Mouse (Mus musculus) activated CD4-positive, CD25-positive, alpha-beta regulatory T cell, adult 4 months (primary cell): ENCODE measurements around the gene St6galnac3. TPM values are rescaled to one million over a fixed set of nuclear protein-coding genes. Genes with fewer than 3 reads are reported as not detected.

Experiments used
- ATAC-seq: one replicate; pipeline ENCODE4 v1.8.0; 2017
- polyA plus RNA-seq, 2 experiments: library from polyadenylated mRNA; unstranded; fragments of 100-300 nt; shearing (Covaris generic); gene quantifications; one replicate each; pipeline ENCODE4 v1.2.1; 2017

Gene St6galnac3
- polyA plus RNA-seq, 2 experiments from 2014 or later = 29.1 to 52.4 TPM

GRCm38 (mm10) chr3:153339091-153339490 lies 385.9 kb downstream of the St6galnac3 start:
- ATAC-seq = no peak

GRCm38 (mm10) chr3:153337779-153338178 lies 387.2 kb downstream of the St6galnac3 start:
- no peak for ATAC-seq

- ATAC-seq = no peak
These were observed 387.8 kb downstream of the St6galnac3 start for GRCm38 (mm10) chr3:153337221-153337620.

GRCm38 (mm10) chr3:153334152-153334825 lies 390.7 kb downstream of the St6galnac3 start:
- no peak for ATAC-seq

GRCm38 (mm10) chr3:153324307-153324706 lies 400.7 kb downstream of the St6galnac3 start:
- ATAC-seq = no peak

GRCm38 (mm10) chr3:153323446-153323845 lies 401.5 kb downstream of the St6galnac3 start:
- no peak for ATAC-seq

- no peak for ATAC-seq
These were observed 411.4 kb downstream of the St6galnac3 start for GRCm38 (mm10) chr3:153313583-153313982.

- no peak for ATAC-seq
These were observed 411.8 kb downstream of the St6galnac3 start for GRCm38 (mm10) chr3:153313167-153313566.

- no peak for ATAC-seq
These were observed 413.0 kb downstream of the St6galnac3 start for GRCm38 (mm10) chr3:153312006-153312405.

GRCm38 (mm10) chr3:153308379-153308778 lies 416.6 kb downstream of the St6galnac3 start:
- no peak for ATAC-seq

GRCm38 (mm10) chr3:153305153-153305552 lies 419.8 kb downstream of the St6galnac3 start:
- no peak for ATAC-seq

- ATAC-seq = no peak
These were observed 422.6 kb downstream of the St6galnac3 start for GRCm38 (mm10) chr3:153302376-153302775.

GRCm38 (mm10) chr3:153296375-153297068 lies 428.5 kb downstream of the St6galnac3 start:
- ATAC-seq = no peak

GRCm38 (mm10) chr3:153292853-153293252 lies 432.1 kb downstream of the St6galnac3 start:
- no peak for ATAC-seq

GRCm38 (mm10) chr3:153292363-153292762 lies 432.6 kb downstream of the St6galnac3 start:
- ATAC-seq = no peak

- no peak for ATAC-seq
These were observed 433.4 kb downstream of the St6galnac3 start for GRCm38 (mm10) chr3:153291406-153292045.

GRCm38 (mm10) chr3:153289971-153290370 lies 435.0 kb downstream of the St6galnac3 start:
- ATAC-seq = no peak

- no peak for ATAC-seq
These were observed 437.4 kb downstream of the St6galnac3 start for GRCm38 (mm10) chr3:153287564-153287963.

- no peak for ATAC-seq
These were observed 437.9 kb downstream of the St6galnac3 start for GRCm38 (mm10) chr3:153287081-153287480.

- no peak for ATAC-seq
These were observed 442.7 kb downstream of the St6galnac3 start for GRCm38 (mm10) chr3:153282123-153282765.

GRCm38 (mm10) chr3:153278249-153278648 lies 446.7 kb downstream of the St6galnac3 start:
- no peak for ATAC-seq

GRCm38 (mm10) chr3:153277389-153277999 lies 447.5 kb downstream of the St6galnac3 start:
- no peak for ATAC-seq
